Mouse (Mus musculus) cerebellum, adult 9-10 months (tissue): ENCODE data around the gene Jmjd6.

Source experiments
- DNase-seq: peaks from one replicate; pipeline ENCODE4 v3.0.0; 2022

The Jmjd6 gene

DNA sequence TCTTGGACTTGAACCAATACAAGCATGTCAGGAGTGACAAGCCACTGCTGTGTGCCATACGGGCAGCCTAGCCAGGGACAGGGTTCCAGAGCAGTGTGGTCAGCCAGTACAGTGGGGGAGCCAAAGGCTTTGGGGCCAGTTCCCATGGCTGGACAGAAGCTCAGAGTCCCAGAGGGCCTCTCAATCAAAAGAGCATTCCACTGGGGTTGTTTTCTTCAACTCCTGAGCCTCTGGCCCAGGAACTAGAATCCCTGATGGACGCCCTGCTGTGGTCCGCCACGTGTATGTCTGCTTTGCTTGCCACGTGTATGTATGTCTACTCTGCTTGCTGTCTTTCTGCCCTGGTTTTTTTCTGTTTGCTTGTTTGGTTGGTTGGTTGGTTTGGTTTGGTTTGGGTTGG, 42.1 kb downstream of the Jmjd6 start:
- DNase-seq = no peak

- peak; percentile 14 for DNase-seq
Observed at GRCm38 (mm10) chr11:116799364-116799763, 43.9 kb downstream of the Jmjd6 start.
